Mouse (Mus musculus): Measurements from ENCODE around the gene Rab3il1. TPM values are rescaled to one million over a fixed set of nuclear protein-coding genes. Genes with fewer than 3 reads are reported as not detected.

The Rab3il1 gene
- polyA plus RNA-seq, 1 experiment from 2014 or later, result 38.0 TPM

- Histone ChIP-seq H3K9ac (peak overlapping the region; percentile 92), H3K4me2 (peak overlapping the region; percentile 93), H3K27me3 (replicated peaks) (no peaks in the 10 kb centered on the region), H3K4me3 (peak overlapping the region; percentile 93), H3K9me3 (replicated peaks) (no peaks in the 10 kb centered on the region), H3K36me3 (peaks cover 26% of the 10 kb centered on the region), H3K4me1 (replicated peaks) (peaks cover 28% of the 10 kb centered on the region), H3K27ac (ENCODE audit: poor library complexity, severe bottlenecking) (no peak overlapping the region)
- ATAC-seq (ENCODE audit: insufficient number of reproducible peaks, low FRiP score), result no peak
- 90% methylated on average over 20 of the region's 20 CpGs for WGBS
Measured at GRCm38 (mm10) chr19:9984111-9985055, 17.1 kb upstream of the Rab3il1 start.

DNA sequence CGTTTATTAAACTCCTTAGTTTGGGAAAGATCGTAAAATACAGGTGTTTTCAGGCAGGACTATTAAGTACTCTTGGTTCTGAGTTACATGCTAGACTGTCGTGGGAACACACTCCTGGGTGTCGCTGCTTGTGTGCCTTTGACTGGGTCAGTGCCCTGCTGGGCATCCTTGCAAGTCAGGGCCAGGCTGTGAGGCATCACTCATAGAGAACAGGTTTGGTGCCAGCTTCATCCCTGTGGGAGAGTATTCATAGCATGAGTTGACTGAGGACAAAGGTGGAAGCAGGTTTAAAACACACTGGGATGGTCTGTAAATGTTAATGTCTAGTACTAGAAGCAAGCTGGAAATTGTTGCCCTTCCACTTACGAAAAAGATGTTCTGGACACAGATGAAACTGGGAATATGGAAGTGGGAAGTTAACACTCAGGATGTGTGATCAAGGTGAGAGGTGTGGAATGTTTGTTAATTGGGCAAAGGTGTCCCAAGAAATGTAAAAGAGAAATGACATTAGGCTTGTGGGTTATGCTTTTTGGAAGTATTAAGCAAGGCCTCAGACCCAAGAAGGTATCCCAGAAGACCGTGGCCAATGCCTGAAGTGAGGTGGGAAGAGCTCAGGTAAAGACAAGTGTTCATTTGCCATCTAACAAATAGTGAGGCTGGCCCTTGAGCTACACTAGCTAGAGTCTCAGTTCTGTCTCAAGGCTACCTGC, 16.1 kb upstream of the Rab3il1 start:
- H3K4me3 ChIP-seq, result 0 out of 2 replicates have a peak overlapping the region, but pooled peaks have one; percentile 13
- no peak overlapping the region for H3K9ac ChIP-seq
- H3K4me1 ChIP-seq (replicated peaks), result peaks cover 30% of the 10 kb centered on the region
- no peaks in the 10 kb centered on the region for H3K27me3 ChIP-seq (replicated peaks)
- ATAC-seq (ENCODE audit: insufficient number of reproducible peaks, low FRiP score), result no peak
- H3K9me3 ChIP-seq (replicated peaks), result no peaks in the 10 kb centered on the region
- 90% methylated on average over 6 of the region's 6 CpGs for WGBS
- no peak overlapping the region for H3K27ac ChIP-seq (ENCODE audit: poor library complexity, severe bottlenecking)
- peaks cover 26% of the 10 kb centered on the region for H3K36me3 ChIP-seq
- H3K4me2 ChIP-seq, result peak overlapping the region; percentile 20; the same call in 1 of the 2 replicates

GRCm38 (mm10) chr19:9985900-9986421, 15.5 kb upstream of the Rab3il1 start:
- Histone ChIP-seq H3K4me1 (replicated peaks) (peaks cover 30% of the 10 kb centered on the region), H3K9ac (no peak overlapping the region), H3K4me3 (no peak overlapping the region), H3K27me3 (replicated peaks) (no peaks in the 10 kb centered on the region), H3K4me2 (no peak overlapping the region), H3K36me3 (peaks cover 26% of the 10 kb centered on the region), H3K9me3 (replicated peaks) (no peaks in the 10 kb centered on the region), H3K27ac (ENCODE audit: poor library complexity, severe bottlenecking) (no peak overlapping the region)
- ATAC-seq (ENCODE audit: insufficient number of reproducible peaks, low FRiP score), result no peak
- 85% methylated on average over 2 of the region's 2 CpGs for WGBS

- ATAC-seq (ENCODE audit: insufficient number of reproducible peaks, low FRiP score), result no peak
- H3K27me3 ChIP-seq (replicated peaks), result no peaks in the 10 kb centered on the region
- WGBS, result 25% methylated on average over 6 of the region's 6 CpGs
- no peak overlapping the region for H3K4me3 ChIP-seq
- H3K27ac ChIP-seq (ENCODE audit: poor library complexity, severe bottlenecking), result no peak overlapping the region
- H3K4me1 ChIP-seq (replicated peaks), result peaks cover 22% of the 10 kb centered on the region
- H3K4me2 ChIP-seq, result no peak overlapping the region
- no peaks in the 10 kb centered on the region for H3K9me3 ChIP-seq (replicated peaks)
- peak overlapping the region; percentile 18; the same call in 1 of the 2 replicates for H3K9ac ChIP-seq
- H3K36me3 ChIP-seq, result peaks cover 26% of the 10 kb centered on the region
Measured at GRCm38 (mm10) chr19:9987192-9987591, 14.3 kb upstream of the Rab3il1 start.

GRCm38 (mm10) chr19:9987593-9987992, 13.9 kb upstream of the Rab3il1 start:
- Histone ChIP-seq H3K4me1 (replicated peaks) (peaks cover 22% of the 10 kb centered on the region), H3K9me3 (replicated peaks) (no peaks in the 10 kb centered on the region), H3K9ac (0 out of 2 replicates have a peak overlapping the region, but pooled peaks have one; percentile 18), H3K27ac (ENCODE audit: poor library complexity, severe bottlenecking) (no peak overlapping the region), H3K27me3 (replicated peaks) (no peaks in the 10 kb centered on the region), H3K36me3 (peaks cover 26% of the 10 kb centered on the region), H3K4me3 (no peak overlapping the region), H3K4me2 (no peak overlapping the region)
- no peak for ATAC-seq (ENCODE audit: insufficient number of reproducible peaks, low FRiP score)

DNA sequence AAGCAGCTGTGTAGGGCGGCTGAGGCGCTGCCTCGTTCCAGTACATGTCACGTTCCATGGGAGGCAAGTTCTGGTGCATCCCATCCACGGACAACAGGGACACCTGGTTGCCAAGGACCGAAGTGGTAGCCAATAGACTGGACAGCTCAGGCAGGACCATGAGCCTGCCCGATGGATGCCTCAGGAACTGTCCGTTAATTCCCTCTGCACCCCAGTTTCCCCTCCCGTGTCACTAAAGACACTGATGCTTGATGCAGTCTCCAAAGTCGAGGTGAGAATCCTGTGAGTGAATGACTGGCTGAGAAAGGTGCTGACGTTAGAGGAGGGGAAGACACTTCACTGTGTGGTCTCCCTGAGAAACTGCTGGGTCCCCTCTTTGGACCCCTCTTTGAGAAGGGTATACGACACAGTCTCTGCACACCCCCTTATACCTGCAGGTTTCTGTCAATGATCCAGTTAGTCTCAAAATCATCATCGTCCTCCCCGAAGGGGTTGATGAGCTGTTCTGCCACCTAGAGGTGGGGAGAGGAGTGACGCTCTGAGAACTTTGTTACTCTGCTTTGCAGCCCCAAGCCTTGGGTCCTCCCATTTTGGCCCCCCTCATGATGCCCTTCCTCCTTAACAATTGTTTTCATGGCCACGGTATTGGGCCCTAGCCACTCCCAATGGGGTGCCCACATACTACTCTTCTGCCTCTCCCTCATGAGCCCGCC, 12.1 kb upstream of the Rab3il1 start:
- no peak overlapping the region for H3K27ac ChIP-seq (ENCODE audit: poor library complexity, severe bottlenecking)
- H3K27me3 ChIP-seq (replicated peaks), result no peaks in the 10 kb centered on the region
- H3K4me2 ChIP-seq, result no peak overlapping the region
- ATAC-seq (ENCODE audit: insufficient number of reproducible peaks, low FRiP score), result no peak
- peaks cover 20% of the 10 kb centered on the region for H3K36me3 ChIP-seq
- H3K9ac ChIP-seq, result no peak overlapping the region
- H3K4me1 ChIP-seq (replicated peaks), result peaks cover 19% of the 10 kb centered on the region
- H3K4me3 ChIP-seq, result no peak overlapping the region
- 58% methylated on average over 17 of the region's 17 CpGs for WGBS
- H3K9me3 ChIP-seq (replicated peaks), result no peaks in the 10 kb centered on the region

DNA sequence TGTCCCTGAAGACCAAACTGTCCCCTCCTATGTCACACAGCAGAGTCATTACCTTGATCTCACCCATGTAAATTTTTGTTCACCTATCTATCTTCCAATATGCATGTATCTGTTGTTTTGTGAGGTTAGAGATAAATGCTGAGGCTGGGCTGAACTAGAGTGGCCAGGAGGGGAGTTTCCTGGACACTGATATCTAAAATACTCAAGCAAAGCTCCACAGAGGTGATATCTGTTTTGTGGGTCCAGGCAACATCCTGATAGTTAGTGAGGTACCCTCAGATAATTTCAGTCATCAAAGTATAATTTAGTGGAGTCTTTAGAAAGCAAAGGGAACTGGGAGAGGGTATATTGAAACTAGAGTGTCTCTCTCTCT, 11.6 kb upstream of the Rab3il1 start:
- ATAC-seq (ENCODE audit: insufficient number of reproducible peaks, low FRiP score), result no peak
- Histone ChIP-seq H3K4me2 (no peak overlapping the region), H3K9ac (no peak overlapping the region), H3K27me3 (replicated peaks) (no peaks in the 10 kb centered on the region), H3K9me3 (replicated peaks) (no peaks in the 10 kb centered on the region), H3K27ac (ENCODE audit: poor library complexity, severe bottlenecking) (no peak overlapping the region), H3K4me3 (no peak overlapping the region), H3K36me3 (peaks cover 15% of the 10 kb centered on the region), H3K4me1 (replicated peaks) (peaks cover 17% of the 10 kb centered on the region)

GRCm38 (mm10) chr19:9991304-9991703, 10.2 kb upstream of the Rab3il1 start:
- 22% methylated on average over 5 of the region's 5 CpGs for WGBS
- no peak overlapping the region for H3K4me2 ChIP-seq
- H3K27ac ChIP-seq (ENCODE audit: poor library complexity, severe bottlenecking), result no peak overlapping the region
- ATAC-seq (ENCODE audit: insufficient number of reproducible peaks, low FRiP score), result no peak
- no peak overlapping the region for H3K4me3 ChIP-seq
- H3K9ac ChIP-seq, result no peak overlapping the region
- no peaks in the 10 kb centered on the region for H3K27me3 ChIP-seq (replicated peaks)
- no peaks in the 10 kb centered on the region for H3K9me3 ChIP-seq (replicated peaks)
- H3K36me3 ChIP-seq, result peaks cover under 1% of the 10 kb centered on the region; the same call in 1 of the 2 replicates
- peaks cover 17% of the 10 kb centered on the region for H3K4me1 ChIP-seq (replicated peaks)

- Histone ChIP-seq H3K27ac (ENCODE audit: poor library complexity, severe bottlenecking) (no peak overlapping the region), H3K4me3 (peak overlapping the region; percentile 24), H3K27me3 (replicated peaks) (no peaks in the 10 kb centered on the region), H3K9ac (no peak overlapping the region; the same call in 1 of the 2 replicates), H3K4me1 (replicated peaks) (peaks cover 13% of the 10 kb centered on the region), H3K36me3 (no peaks in the 10 kb centered on the region), H3K9me3 (replicated peaks) (no peaks in the 10 kb centered on the region), H3K4me2 (peak overlapping the region; percentile 64)
- peak; percentile 37; the same call in 1 of the 2 replicates for ATAC-seq (ENCODE audit: insufficient number of reproducible peaks, low FRiP score)
- WGBS, result 47% methylated on average over 26 of the region's 26 CpGs
Measured at GRCm38 (mm10) chr19:9992011-9992958, 9.2 kb upstream of the Rab3il1 start.

Measured in heart, embryonic 12.5 days (tissue).